Mouse (Mus musculus): ENCODE results near the gene Scn4b.

Scn4b gene

GRCm38 (mm10) chr9:45189661-45190174 lies 51.5 kb downstream of the Scn4b start:
- DNase-seq (ENCODE audit: low read depth, low spot score): no peak

GRCm38 (mm10) chr9:45195468-45195867 lies 57.3 kb downstream of the Scn4b start:
- no peak for DNase-seq (ENCODE audit: low read depth, low spot score)

- no peak for DNase-seq (ENCODE audit: low read depth, low spot score)
Measured at GRCm38 (mm10) chr9:45196125-45196830, 58.1 kb downstream of the Scn4b start.

- no peak for DNase-seq (ENCODE audit: low read depth, low spot score)
Measured at GRCm38 (mm10) chr9:45197549-45197948, 59.4 kb downstream of the Scn4b start.

- DNase-seq (ENCODE audit: low read depth, low spot score): no peak
Measured at GRCm38 (mm10) chr9:45201319-45201947, 63.2 kb downstream of the Scn4b start.

- no peak for DNase-seq (ENCODE audit: low read depth, low spot score)
Measured at GRCm38 (mm10) chr9:45202021-45202798, 64.0 kb downstream of the Scn4b start.

Measured in c-Kit-negative CD71-positive TER-119-positive erythroid progenitor cells, embryonic 14.5 days (primary cell).